Mouse (Mus musculus) forelimb bud, embryonic 11.5 days (tissue): Measurements from ENCODE around the gene Lrrc18.

Experiments
- DNase-seq: peaks from one replicate; pipeline ENCODE4 v3.0.0-alpha.2; 2012; ENCODE audit warnings: low read depth, low spot score

Lrrc18 gene

GRCm38 (mm10) chr14:33045217-33045616, 54.0 kb downstream of the Lrrc18 start:
- no peak for DNase-seq

- no peak for DNase-seq
Observed at GRCm38 (mm10) chr14:33053441-33053840, 62.3 kb downstream of the Lrrc18 start.

GRCm38 (mm10) chr14:33058881-33059660, 67.9 kb downstream of the Lrrc18 start:
- no peak for DNase-seq

GRCm38 (mm10) chr14:33062996-33063395, 71.8 kb downstream of the Lrrc18 start:
- DNase-seq: no peak
